Mouse (Mus musculus) embryonic facial prominence, embryonic 12.5 days (tissue): Measurements from ENCODE around the gene Lipm. TPM values are rescaled to one million over a fixed set of nuclear protein-coding genes. Genes with fewer than 3 reads are reported as not detected.

Experiments used
- ATAC-seq: fragments of 200-750 bp; cut with Nextera tagmentation; 2 replicates; pipeline ENCODE4 v1.8.0; 2017; ENCODE audit not compliant: insufficient number of reproducible peaks, insufficient read depth, low FRiP score, low TSS enrichment
- H3K27ac ChIP-seq: fragments of 300-500 bp; sonication (generic); 2 replicates; pipeline ENCODE4 v1.5.1; 2016; ENCODE audit warnings: mild to moderate bottlenecking
- H3K27me3 ChIP-seq: fragments of 300-500 bp; sonication (generic); 2 replicates; pipeline ENCODE4 v1.6.1; 2016; ENCODE audit warnings: mild to moderate bottlenecking, moderate library complexity
- H3K36me3 ChIP-seq: fragments of 300-500 bp; sonication (generic); 2 replicates; pipeline ENCODE4 v1.6.1; 2016; ENCODE audit warnings: mild to moderate bottlenecking
- H3K4me1 ChIP-seq: fragments of 300-500 bp; sonication (generic); 2 replicates; pipeline ENCODE4 v1.6.1; 2016
- H3K4me2 ChIP-seq: fragments of 300-500 bp; sonication (generic); replicated peaks from 2 replicates; pipeline ENCODE4 v1.6.1; 2016; ENCODE audit warnings: mild to moderate bottlenecking, moderate library complexity
- H3K4me3 ChIP-seq: fragments of 300-500 bp; sonication (generic); 2 replicates; pipeline ENCODE4 v1.5.1; 2016; ENCODE audit warnings: mild to moderate bottlenecking
- H3K9ac ChIP-seq: fragments of 300-500 bp; sonication (generic); 2 replicates; pipeline ENCODE4 v1.6.1; 2016; ENCODE audit warnings: mild to moderate bottlenecking, moderate library complexity
- H3K9me3 ChIP-seq: fragments of 300-500 bp; sonication (generic); 2 replicates; pipeline ENCODE4 v1.6.1; 2016; ENCODE audit warnings: mild to moderate bottlenecking, moderate library complexity
- WGBS: fragments of 180-500 bp; shearing (Covaris S2); methylation state at CpG from one replicate; pipeline ENCODE4 v1.1.7; 2016; 5-methylcytosine and 5-hydroxymethylcytosine counted together
- polyA plus RNA-seq: library from polyadenylated mRNA; unstranded; fragments of >200 nt; fragmentation: Nextera tagmentation; extraction: Ambion mirVana; gene quantifications from 2 replicates; pipeline ENCODE4 v1.2.1, GENCODE M21; 2016

The Lipm gene
- polyA plus RNA-seq, 1 experiment from 2014 or later, result 0.23 TPM

DNA sequence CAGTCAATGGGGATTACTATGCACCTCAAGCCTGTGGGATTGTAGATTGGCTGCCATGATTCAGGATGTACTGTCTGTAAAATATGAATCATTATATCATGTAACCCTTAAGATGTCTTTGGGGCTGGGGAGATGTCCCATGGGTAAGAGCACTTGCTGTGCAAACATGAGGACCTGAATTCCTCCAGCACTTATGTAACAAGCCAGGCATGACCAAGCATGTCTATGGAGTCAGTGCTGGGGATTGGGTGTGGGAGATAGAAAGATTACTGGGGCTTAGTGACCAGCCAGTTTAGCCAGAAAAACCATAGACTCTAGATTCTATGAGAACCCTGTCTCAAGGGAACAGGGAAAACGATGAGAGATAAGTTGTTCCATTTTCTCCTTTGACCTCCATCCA, 18.4 kb downstream of the Lipm start:
- no peaks in the 10 kb centered on the region for H3K4me1 ChIP-seq
- no peaks in the 10 kb centered on the region for H3K27me3 ChIP-seq
- H3K4me3 ChIP-seq, result no peak overlapping the region
- no peaks in the 10 kb centered on the region for H3K36me3 ChIP-seq
- no peak for ATAC-seq
- no peaks in the 10 kb centered on the region for H3K9me3 ChIP-seq
- 76% methylated on average over 1 of the region's 1 CpGs for WGBS
- no peak overlapping the region for H3K27ac ChIP-seq
- no peak overlapping the region for H3K4me2 ChIP-seq
- no peak overlapping the region for H3K9ac ChIP-seq

DNA sequence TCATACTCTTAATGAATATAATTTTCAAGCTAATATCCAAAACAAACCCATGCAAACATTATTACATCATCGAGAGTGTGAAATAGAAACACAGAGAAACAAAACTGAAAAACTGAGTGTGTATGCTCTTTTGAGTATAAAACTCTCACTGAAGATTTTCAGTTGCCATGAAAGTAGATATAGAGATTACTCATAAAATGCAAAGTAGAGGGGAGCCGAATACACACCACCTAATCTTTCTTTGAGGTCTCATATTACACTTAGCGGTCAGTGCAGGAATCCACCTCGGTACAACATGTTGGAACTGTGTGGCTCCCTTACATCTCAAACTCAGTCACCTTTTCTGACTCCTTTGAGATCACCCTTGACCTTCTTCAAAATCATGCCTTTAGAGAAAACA, 18.9 kb downstream of the Lipm start:
- Histone ChIP-seq H3K27ac (no peak overlapping the region), H3K36me3 (no peaks in the 10 kb centered on the region), H3K9me3 (no peaks in the 10 kb centered on the region), H3K4me1 (no peaks in the 10 kb centered on the region), H3K27me3 (no peaks in the 10 kb centered on the region), H3K4me3 (no peak overlapping the region), H3K4me2 (no peak overlapping the region), H3K9ac (no peak overlapping the region)
- 59% methylated on average over 4 of the region's 4 CpGs for WGBS
- ATAC-seq, result no peak

DNA sequence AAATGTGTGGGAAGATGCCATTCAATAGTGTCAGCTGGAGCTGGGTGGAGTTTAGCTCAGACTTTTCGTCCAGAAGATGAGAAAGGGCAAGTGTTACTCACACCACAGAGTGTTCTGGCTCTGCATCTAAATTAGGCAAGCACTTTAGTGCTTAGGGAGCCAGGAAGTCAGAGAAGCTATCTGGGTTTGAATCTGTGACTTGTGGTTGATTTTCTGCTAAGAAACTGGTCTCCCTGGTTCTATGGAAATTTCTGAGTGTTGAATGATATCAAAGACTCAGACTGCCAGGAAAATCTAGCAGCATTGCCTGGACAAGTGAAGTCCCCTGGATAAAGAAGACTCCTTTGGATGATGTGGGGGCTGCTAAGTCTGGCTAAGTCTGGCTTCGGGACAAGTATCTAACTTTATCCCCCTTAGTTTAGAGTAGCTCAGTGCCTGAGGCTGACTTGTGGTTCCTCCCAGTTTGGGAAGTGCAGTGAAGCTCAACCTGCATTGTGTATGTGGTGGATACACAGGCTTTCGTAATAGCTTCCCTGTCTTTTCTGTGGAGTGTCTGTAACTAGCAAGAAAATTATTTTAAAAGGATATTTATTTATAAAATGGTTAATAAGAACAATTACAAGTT, 19.5 kb downstream of the Lipm start:
- ATAC-seq, result no peak
- H3K4me3 ChIP-seq, result no peak overlapping the region
- H3K9me3 ChIP-seq, result no peaks in the 10 kb centered on the region
- no peak overlapping the region for H3K4me2 ChIP-seq
- no peak overlapping the region for H3K9ac ChIP-seq
- WGBS, result 57% methylated on average over 3 of the region's 3 CpGs
- H3K4me1 ChIP-seq, result no peaks in the 10 kb centered on the region
- no peaks in the 10 kb centered on the region for H3K36me3 ChIP-seq
- no peaks in the 10 kb centered on the region for H3K27me3 ChIP-seq
- no peak overlapping the region for H3K27ac ChIP-seq

DNA sequence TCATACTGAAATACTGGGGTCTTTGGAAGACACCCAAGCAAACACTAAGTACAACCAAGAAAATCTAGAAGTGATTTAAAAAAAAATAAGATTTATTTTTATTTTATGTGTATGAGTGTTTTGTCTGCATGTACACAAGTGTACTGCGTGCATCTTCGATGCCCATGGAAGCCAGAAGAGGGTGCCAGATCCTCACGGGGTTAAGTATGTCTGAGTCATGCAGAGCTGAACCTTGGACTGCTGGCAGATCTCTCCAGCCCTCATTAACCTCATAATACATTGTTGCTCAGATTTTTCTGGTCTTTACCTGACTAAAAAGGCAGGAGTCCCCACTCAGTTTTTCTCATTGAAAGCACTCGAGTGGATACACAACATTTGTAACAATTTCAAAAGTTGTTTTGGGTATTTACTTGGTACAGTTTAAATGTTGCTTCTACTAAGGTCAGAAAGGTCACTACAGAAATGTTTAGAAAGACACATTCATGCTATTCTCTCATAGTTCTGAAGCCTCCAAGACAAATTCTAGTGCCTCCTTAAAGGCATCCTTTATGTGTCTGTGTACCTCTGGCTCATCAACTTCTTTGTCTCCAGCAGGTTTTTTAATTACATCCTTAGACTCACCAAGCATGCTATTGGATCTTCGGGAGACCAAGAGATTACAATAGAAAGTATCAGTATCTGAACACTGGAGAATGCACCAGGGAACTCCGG, 38.1 kb downstream of the Lipm start:
- no peak overlapping the region for H3K4me3 ChIP-seq
- no peaks in the 10 kb centered on the region for H3K9me3 ChIP-seq
- 86% methylated on average over 6 of the region's 6 CpGs for WGBS

DNA sequence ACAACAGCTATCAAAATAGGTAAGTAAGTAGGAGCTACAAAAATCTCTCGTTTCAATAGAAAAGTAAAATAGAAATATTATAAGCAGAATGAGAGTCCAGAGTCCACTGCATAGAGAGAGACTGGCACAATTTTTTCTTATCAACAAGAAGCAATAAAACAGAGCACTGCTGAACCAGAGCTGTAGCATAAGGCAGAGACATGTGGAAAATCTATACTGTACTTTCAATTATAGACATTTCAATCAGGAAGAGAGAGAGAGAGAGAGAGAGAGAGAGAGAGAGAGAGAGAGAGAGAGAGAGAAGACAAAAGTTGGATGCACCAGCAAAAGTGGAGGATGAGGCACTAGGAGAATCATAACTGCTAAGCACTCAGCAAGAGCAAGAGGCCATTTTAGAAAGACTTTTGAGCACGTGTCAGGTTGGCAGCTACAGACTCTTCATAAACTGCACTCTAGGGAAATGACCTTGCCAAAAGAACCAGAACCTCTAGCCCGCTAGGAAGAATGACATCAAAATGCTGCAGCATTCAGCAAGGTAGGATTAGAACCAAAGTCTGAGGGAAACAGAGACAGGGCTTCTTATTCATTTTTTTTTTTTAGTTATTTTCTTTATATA, 38.8 kb downstream of the Lipm start:
- Histone ChIP-seq H3K27me3 (no peaks in the 10 kb centered on the region), H3K36me3 (no peaks in the 10 kb centered on the region), H3K4me1 (no peaks in the 10 kb centered on the region), H3K4me3 (no peak overlapping the region), H3K4me2 (no peak overlapping the region), H3K27ac (no peak overlapping the region), H3K9ac (no peak overlapping the region), H3K9me3 (no peaks in the 10 kb centered on the region)
- ATAC-seq, result no peak
- WGBS, result 81% methylated on average over 3 of the region's 3 CpGs

More for the DNA sequence above, 38.1 kb downstream of the Lipm start:
- no peak overlapping the region for H3K9ac ChIP-seq
- H3K4me2 ChIP-seq, result no peak overlapping the region
- ATAC-seq, result no peak
- no peaks in the 10 kb centered on the region for H3K4me1 ChIP-seq
- H3K27me3 ChIP-seq, result no peaks in the 10 kb centered on the region
- no peak overlapping the region for H3K27ac ChIP-seq
- H3K36me3 ChIP-seq, result no peaks in the 10 kb centered on the region

DNA sequence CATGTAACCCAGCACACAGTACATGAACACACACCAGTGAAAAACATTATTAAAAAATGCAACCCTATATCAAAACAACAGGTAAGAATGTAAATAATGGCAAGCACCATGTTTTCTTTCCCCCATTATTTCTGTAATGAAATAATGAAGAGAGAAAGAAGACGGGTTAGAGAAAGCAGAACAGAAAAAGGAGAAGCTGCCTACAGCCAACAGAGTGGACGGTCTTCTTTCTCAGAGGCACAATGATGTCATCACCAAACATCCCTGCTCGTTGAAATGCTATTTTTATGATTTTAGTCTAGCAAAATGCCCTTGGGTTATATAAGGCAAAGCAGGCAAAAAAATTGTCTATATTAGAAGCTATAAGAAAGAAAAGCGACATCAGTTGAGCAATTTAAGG, 47.7 kb downstream of the Lipm start:
- Histone ChIP-seq H3K27ac (no peak overlapping the region), H3K4me3 (no peak overlapping the region), H3K4me2 (no peak overlapping the region), H3K4me1 (no peaks in the 10 kb centered on the region), H3K9me3 (no peaks in the 10 kb centered on the region), H3K9ac (no peak overlapping the region), H3K27me3 (no peaks in the 10 kb centered on the region), H3K36me3 (no peaks in the 10 kb centered on the region)
- WGBS, result 77% methylated on average over 4 of the region's 4 CpGs
- no peak for ATAC-seq

DNA sequence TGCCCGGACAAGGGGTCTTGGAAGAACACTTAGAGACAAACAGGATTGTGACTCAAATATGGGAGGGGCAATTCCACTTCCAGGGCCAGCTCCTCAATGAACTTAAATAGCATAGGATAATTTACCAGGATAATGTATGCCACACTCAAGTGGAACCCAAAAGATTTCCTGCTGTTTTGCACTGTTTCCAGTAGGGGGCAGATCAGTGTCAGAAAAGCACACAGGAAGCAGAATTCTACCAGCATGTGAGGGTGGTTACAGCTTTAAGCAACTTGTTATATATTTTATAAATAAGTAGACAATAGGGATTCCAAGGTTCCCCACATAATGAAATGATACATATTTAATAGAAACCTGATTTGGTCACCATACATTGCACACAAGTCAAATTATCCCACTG, 51.2 kb downstream of the Lipm start:
- Histone ChIP-seq H3K4me1 (no peaks in the 10 kb centered on the region), H3K27ac (no peak overlapping the region), H3K4me3 (no peak overlapping the region), H3K36me3 (no peaks in the 10 kb centered on the region), H3K9ac (no peak overlapping the region), H3K9me3 (no peaks in the 10 kb centered on the region), H3K27me3 (no peaks in the 10 kb centered on the region), H3K4me2 (no peak overlapping the region)
- no peak for ATAC-seq
- 82% methylated on average over 1 of the region's 1 CpGs for WGBS

DNA sequence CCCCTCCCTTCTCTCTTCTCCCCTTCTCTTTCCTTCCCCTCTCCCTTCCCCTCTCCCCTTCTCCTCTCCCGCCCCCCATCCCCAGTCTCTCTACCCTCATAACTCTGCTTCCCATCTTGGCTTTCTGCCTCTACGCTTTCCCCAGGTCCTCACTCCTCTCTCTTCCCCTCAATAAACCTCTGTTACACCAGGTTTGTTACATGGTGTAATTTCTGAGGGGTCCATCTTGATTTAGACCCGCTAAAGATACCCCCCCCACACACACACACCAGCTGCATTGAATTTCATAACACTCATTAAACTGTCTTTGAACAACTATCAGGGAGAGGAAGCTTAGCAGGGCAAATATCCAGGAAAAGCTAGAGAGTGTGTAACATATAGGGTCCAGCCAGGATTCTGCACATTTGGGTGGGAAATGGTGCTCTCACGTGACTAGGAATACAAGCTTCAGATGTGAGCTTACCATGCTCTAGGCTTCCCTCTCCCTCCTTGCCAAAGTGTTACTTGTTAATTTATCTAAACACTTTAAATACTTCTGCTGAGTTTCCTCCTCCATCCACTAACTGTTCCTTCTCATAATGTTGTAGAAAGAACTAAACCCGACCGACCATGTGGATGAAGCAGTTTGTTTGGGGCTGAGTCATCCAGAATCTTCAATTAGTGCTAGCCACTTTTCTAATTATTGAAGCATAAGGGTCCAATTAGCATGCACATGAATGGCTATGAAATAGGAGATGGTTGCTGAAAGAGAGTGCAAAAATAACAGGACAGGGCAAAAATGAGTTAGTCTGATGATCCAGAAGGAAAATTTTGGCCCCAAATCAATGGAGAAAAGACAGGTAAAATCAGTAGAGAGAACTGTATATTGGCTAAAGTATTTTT, 52.8 kb downstream of the Lipm start:
- H3K27ac ChIP-seq, result no peak overlapping the region
- no peak overlapping the region for H3K4me3 ChIP-seq
- no peaks in the 10 kb centered on the region for H3K36me3 ChIP-seq
- H3K9ac ChIP-seq, result no peak overlapping the region
- no peaks in the 10 kb centered on the region for H3K27me3 ChIP-seq
- 49% methylated on average over 6 of the region's 6 CpGs for WGBS
- no peaks in the 10 kb centered on the region for H3K9me3 ChIP-seq
- no peaks in the 10 kb centered on the region for H3K4me1 ChIP-seq
- no peak overlapping the region for H3K4me2 ChIP-seq
- no peak for ATAC-seq

DNA sequence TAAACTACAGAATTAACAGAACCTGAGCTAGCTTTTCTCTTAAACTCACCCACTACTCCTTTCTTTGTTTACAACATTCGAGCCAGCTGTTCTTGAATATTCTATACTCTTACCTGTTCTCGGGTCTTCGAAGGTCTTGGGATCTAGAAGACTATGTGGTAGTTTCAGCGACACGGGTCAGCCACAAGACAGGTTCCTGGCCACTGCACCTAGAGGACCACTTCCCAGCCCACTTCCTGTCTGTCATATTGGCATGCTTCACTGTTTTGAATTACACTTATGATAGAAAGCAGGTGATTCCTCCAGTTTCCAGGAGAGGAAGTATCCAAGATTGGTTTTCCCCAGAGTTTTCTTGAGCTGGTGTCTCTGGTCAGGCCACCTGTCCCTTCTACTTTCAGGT, 62.0 kb downstream of the Lipm start:
- no peaks in the 10 kb centered on the region for H3K4me1 ChIP-seq
- H3K9me3 ChIP-seq, result no peaks in the 10 kb centered on the region
- no peak for ATAC-seq
- WGBS, result 85% methylated on average over 5 of the region's 5 CpGs
- H3K36me3 ChIP-seq, result no peaks in the 10 kb centered on the region
- no peak overlapping the region for H3K4me3 ChIP-seq
- H3K9ac ChIP-seq, result no peak overlapping the region
- H3K27ac ChIP-seq, result no peak overlapping the region
- no peak overlapping the region for H3K4me2 ChIP-seq
- H3K27me3 ChIP-seq, result no peaks in the 10 kb centered on the region

DNA sequence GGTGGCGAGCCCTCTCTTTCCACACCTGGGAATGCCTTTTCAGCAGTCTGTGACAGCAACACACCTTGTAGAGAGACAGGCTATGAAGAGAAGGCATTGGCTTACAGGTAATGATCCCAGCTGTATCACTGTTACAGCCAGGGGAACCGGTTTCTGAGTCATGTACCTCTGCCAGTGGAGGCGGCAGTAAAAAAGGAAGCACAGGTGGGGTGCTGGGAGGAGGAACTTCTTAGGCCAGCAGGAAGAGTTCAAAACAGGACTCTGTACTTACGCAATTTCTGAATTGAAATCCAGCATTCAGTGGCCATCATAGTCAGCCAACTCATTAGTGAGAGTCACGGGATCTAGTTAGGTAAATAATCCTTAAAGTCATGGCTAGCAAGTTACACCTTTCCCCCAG, 65.2 kb downstream of the Lipm start, which contains the start of gene Ankrd22:
Gene Ankrd22 (minus strand): TSS at position 163 of the 400 bp plus-strand sequence.
- no peak within 1 kb of the TSS for H3K4me3 ChIP-seq
- no peak for ATAC-seq
- H3K27ac ChIP-seq, result no peak within 1 kb of the TSS
- no peak within 1 kb of the TSS for H3K9ac ChIP-seq
- no peaks in the 10 kb centered on the region for H3K36me3 ChIP-seq
- no peaks in the 10 kb centered on the region for H3K27me3 ChIP-seq
- no peaks in the 10 kb centered on the region for H3K9me3 ChIP-seq
- H3K4me2 ChIP-seq, result no peak within 1 kb of the TSS
- no peaks in the 10 kb centered on the region for H3K4me1 ChIP-seq
- WGBS, result 70% methylated on average over 5 of the region's 5 CpGs

DNA sequence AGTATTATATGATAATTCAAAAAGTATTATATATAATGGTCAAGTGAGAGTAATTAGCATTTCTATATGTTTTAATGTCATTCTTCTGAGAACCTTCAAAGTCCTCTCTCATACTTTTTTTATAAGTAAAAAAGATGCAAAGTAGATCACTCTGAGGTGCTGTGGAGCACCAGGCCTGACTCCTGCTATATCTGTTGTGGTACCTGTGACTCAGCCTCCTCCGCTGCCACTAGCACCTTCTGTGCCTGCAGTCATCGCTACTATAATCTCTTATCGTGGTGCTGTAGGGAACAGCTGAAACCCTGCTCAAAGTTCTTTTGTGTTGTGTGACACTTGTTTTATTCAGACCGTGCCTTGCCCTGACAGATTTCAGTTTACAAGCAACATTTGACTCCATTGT, 65.7 kb downstream of the Lipm start:
- Histone ChIP-seq H3K27ac (no peak overlapping the region), H3K9me3 (no peaks in the 10 kb centered on the region), H3K4me2 (no peak overlapping the region), H3K4me1 (no peaks in the 10 kb centered on the region), H3K9ac (no peak overlapping the region), H3K36me3 (no peaks in the 10 kb centered on the region), H3K27me3 (no peaks in the 10 kb centered on the region), H3K4me3 (no peak overlapping the region)
- ATAC-seq, result no peak
- WGBS, result 84% methylated on average over 4 of the region's 4 CpGs
